In the genomic region with DNA sequence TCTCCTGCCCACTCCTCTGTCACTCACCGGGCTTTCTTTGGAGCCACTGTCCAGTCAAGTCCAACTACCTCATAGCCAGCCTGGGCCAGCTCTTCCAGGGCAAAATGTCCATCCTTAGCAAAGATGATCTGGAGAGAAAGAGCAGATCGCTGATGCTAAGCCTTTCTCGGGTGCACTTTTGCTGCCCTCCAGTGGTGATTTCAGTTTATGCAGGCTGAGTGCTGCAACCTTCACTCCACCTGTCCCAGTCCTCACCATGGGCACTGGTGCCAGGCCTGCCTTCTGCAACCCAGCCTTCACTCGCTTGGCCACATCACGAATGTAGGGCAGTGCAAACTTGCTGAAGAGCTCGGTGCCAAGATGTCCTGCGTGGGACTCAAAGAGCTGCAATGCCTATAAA, we compare ENCODE assay signal across 9 mouse cellular contexts. TPM values are rescaled to one million over a fixed set of nuclear protein-coding genes. Genes with fewer than 3 reads are reported as not detected.
DNase-seq lines count a peak whose midpoint lies in the region; ATAC-seq and TF ChIP-seq lines count a peak whose summit lies in the region.
"Had no signal": no experiment of that assay in that cellular context is flagged by ENCODE, and none has a peak within 500 bp of the region (broad histone marks: within the 10 kb centered on the region; RNA-seq: fewer than 3 reads in every experiment).

No protein-coding gene starts in this region.

- peaks cover 3% of the 10 kb centered on the region; the same call in 1 of the 2 replicates for H3K27me3 ChIP-seq in G1E (ENCODE audit: insufficient read depth, low read length)
- H3K27me3 ChIP-seq in forebrain, embryonic 16.5 days (replicated peaks; ENCODE audit: control insufficient read depth, insufficient read depth, low read length), result no peaks in the 10 kb centered on the region
- H3K27me3 ChIP-seq in liver, embryonic 11.5 days (replicated peaks; ENCODE audit: control insufficient read depth, insufficient read depth, low read length), result no peaks in the 10 kb centered on the region
- H3K27me3 ChIP-seq: hindbrain, embryonic 15.5 days had no signal

- peaks cover 51% of the 10 kb centered on the region for H3K4me1 ChIP-seq in G1E (ENCODE audit: insufficient read depth, low read depth, low read length)
- H3K4me1 ChIP-seq in forebrain, embryonic 16.5 days (replicated peaks; ENCODE audit: control insufficient read depth, insufficient read depth, low read length), result peaks cover 31% of the 10 kb centered on the region
- H3K4me1 ChIP-seq in liver, embryonic 11.5 days (replicated peaks; ENCODE audit: control insufficient read depth, insufficient read depth, low read length), result peaks cover 21% of the 10 kb centered on the region

- H3K27ac ChIP-seq in forebrain, embryonic 16.5 days (ENCODE audit: low read length), result no peak overlapping the region
- no peak overlapping the region for H3K27ac ChIP-seq in liver, embryonic 11.5 days (ENCODE audit: low read depth, low read length)
- H3K27ac ChIP-seq: hindbrain, embryonic 15.5 days had no signal

- H3K9me3 ChIP-seq in G1E (replicated peaks), result no peaks in the 10 kb centered on the region
- H3K9me3 ChIP-seq in forebrain, embryonic 16.5 days (ENCODE audit: control insufficient read depth, low read length), result no peaks in the 10 kb centered on the region
- no peaks in the 10 kb centered on the region for H3K9me3 ChIP-seq in liver, embryonic 11.5 days (ENCODE audit: control insufficient read depth, low read length)
- H3K9me3 ChIP-seq: hindbrain, embryonic 15.5 days had no signal

- peaks cover 50% of the 10 kb centered on the region for H3K36me3 ChIP-seq in G1E (replicated peaks)
- peaks cover 1% of the 10 kb centered on the region; the same call in 1 of the 2 replicates for H3K36me3 ChIP-seq in forebrain, embryonic 16.5 days (ENCODE audit: control insufficient read depth, insufficient read depth)
- H3K36me3 ChIP-seq in liver, embryonic 11.5 days (ENCODE audit: control insufficient read depth, insufficient read depth, low read length), result peaks cover 7% of the 10 kb centered on the region; the same call in 1 of the 2 replicates

- no peak overlapping the region for H3K9ac ChIP-seq in forebrain, embryonic 16.5 days (replicated peaks; ENCODE audit: low read depth, low read length)
- H3K9ac ChIP-seq in liver, embryonic 11.5 days (ENCODE audit: low read depth, low read length), result no peak overlapping the region
- H3K9ac ChIP-seq: hindbrain, embryonic 15.5 days had no signal

- no peak for ATAC-seq in G1E (ENCODE audit: extremely low read depth, insufficient number of reproducible peaks, low FRiP score, poor library complexity, severe bottlenecking)
- ATAC-seq in forebrain, embryonic 16.5 days, result peak; percentile 10
- ATAC-seq in inflammation-experienced regulatory T-cells, adult 6 months, result peak; percentile 43
- ATAC-seq in liver, embryonic 11.5 days (replicated peaks; ENCODE audit: low FRiP score), result no peak

- peak; percentile 82 for TF ChIP-seq CTCF in G1E (IDR thresholded peaks at IDR 0.05; ENCODE audit: low read depth, low read length)

- no peak overlapping the region for H3K4me3 ChIP-seq in G1E (ENCODE audit: low read depth, low read length)
- no peak overlapping the region for H3K4me3 ChIP-seq in forebrain, embryonic 16.5 days (replicated peaks; ENCODE audit: low read length)
- H3K4me3 ChIP-seq in liver, embryonic 11.5 days (ENCODE audit: low read depth, low read length), result no peak overlapping the region
- H3K4me3 ChIP-seq: hindbrain, embryonic 15.5 days had no signal

- H3K4me2 ChIP-seq in forebrain, embryonic 16.5 days (ENCODE audit: low read length), result no peak overlapping the region
- H3K4me2 ChIP-seq in liver, embryonic 11.5 days, result peak overlapping the region; percentile 56; the same call in 1 of the 2 replicates
- H3K4me2 ChIP-seq: hindbrain, embryonic 15.5 days had no signal

- 8% methylated on average over 7 of the region's 7 CpGs for WGBS in forebrain, embryonic 16.5 days
- 18% methylated on average over 7 of the region's 7 CpGs for WGBS in liver, embryonic 11.5 days

- DNase-seq in 3T3-L1 (ENCODE audit: low read depth, low spot score) (peak; percentile 89), G1E (ENCODE audit: low spot score) (peak; percentile 42)
- DNase-seq in cerebellum, adult 11-12 months, result peak; percentile 87
- peak; percentile 62 for DNase-seq in liver, embryonic 11.5 days (ENCODE audit: low spot score)
- peak; percentile 66 to 79 for DNase-seq in natural killer cell, adult 2 months (ENCODE audit: low spot score in 2 of 2)
- peak; percentile 81 for DNase-seq in thymus, postnatal 0 days (ENCODE audit: low spot score)

RNA-seq across cellular contexts. Expression of gene Urod, which starts 2.8 kb away (rescaled TPM):
- total RNA-seq in G1E (2014; fragmentation: Nextera tagmentation) (93.9 and 97.7 TPM in 2 replicates), G1E (2017) (85.4 and 99.8 TPM in 2 replicates)
- polyA plus RNA-seq in G1E (2012), result 18.8 and 35.6 TPM in 2 replicates
- 59.1 and 63.4 TPM in 2 replicates for polyA plus RNA-seq in forebrain, embryonic 16.5 days (2015; fragmentation: Nextera tagmentation; extraction: Ambion mirVana)
- polyA plus RNA-seq in inflammation-experienced regulatory T-cells, adult 6 months (2017; shearing (Covaris generic)), result 10 to 100 TPM; 66.2 to 80.0 (median 77.7) TPM
- polyA plus RNA-seq in liver, embryonic 11.5 days (2014; fragmentation: Nextera tagmentation; extraction: Ambion mirVana), result 344 and 350 TPM in 2 replicates
- 102 and 109 TPM in 2 replicates for polyA plus RNA-seq in thymus, postnatal 0 days (2015; fragmentation: Nextera tagmentation; extraction: Ambion mirVana)

RNA-seq across cellular contexts. Expression of gene Hectd3, which starts 3.8 kb away (rescaled TPM):
- total RNA-seq in G1E (2014; fragmentation: Nextera tagmentation), result 12.0 and 12.5 TPM in 2 replicates
- 19.2 TPM in 2 replicates for total RNA-seq in G1E (2017)
- polyA plus RNA-seq in G1E (2012), result 14.3 and 25.8 TPM in 2 replicates
- polyA plus RNA-seq in forebrain, embryonic 16.5 days (2015; fragmentation: Nextera tagmentation; extraction: Ambion mirVana), result 27.4 and 27.7 TPM in 2 replicates
- 1 to 10 TPM; 5.4 to 9.3 (median 7.2) TPM for polyA plus RNA-seq in inflammation-experienced regulatory T-cells, adult 6 months (2017; shearing (Covaris generic))
- polyA plus RNA-seq in liver, embryonic 11.5 days (2014; fragmentation: Nextera tagmentation; extraction: Ambion mirVana), result 10.8 and 12.0 TPM in 2 replicates
- polyA plus RNA-seq in thymus, postnatal 0 days (2015; fragmentation: Nextera tagmentation; extraction: Ambion mirVana), result 14.4 and 14.6 TPM in 2 replicates

RNA-seq across cellular contexts. Expression of gene Eif2b3, which starts 27.8 kb away (rescaled TPM):
- total RNA-seq in G1E (2014; fragmentation: Nextera tagmentation) (28.1 and 34.9 TPM in 2 replicates), G1E (2017) (31.7 and 31.8 TPM in 2 replicates)
- 6.0 and 6.5 TPM in 2 replicates for polyA plus RNA-seq in G1E (2012)
- polyA plus RNA-seq in forebrain, embryonic 16.5 days (2015; fragmentation: Nextera tagmentation; extraction: Ambion mirVana), result 42.1 and 42.2 TPM in 2 replicates
- 10 to 100 TPM; 26.8 to 42.3 (median 40.3) TPM for polyA plus RNA-seq in inflammation-experienced regulatory T-cells, adult 6 months (2017; shearing (Covaris generic))
- polyA plus RNA-seq in liver, embryonic 11.5 days (2014; fragmentation: Nextera tagmentation; extraction: Ambion mirVana), result 69.9 and 80.4 TPM in 2 replicates
- polyA plus RNA-seq in thymus, postnatal 0 days (2015; fragmentation: Nextera tagmentation; extraction: Ambion mirVana), result 40.9 and 42.1 TPM in 2 replicates

Comparison
In these comparisons a context has a peak if more than half of its experiments do, and no peak if none do; other contexts are left out.
1. ATAC-seq: peak in forebrain, embryonic 16.5 days (single experiment) and inflammation-experienced regulatory T-cells, adult 6 months (single experiment); none in G1E (single experiment) and liver, embryonic 11.5 days (single experiment).
2. Peak in every context shown above with its lines, with median percentiles within 50 percentile points of each other: DNase-seq.